ENCODE assay signal across 24 mouse cellular contexts in genomic region chr14:19916315-19916714, GRCm38 (mm10).
DNase-seq lines count a peak whose midpoint lies in the region; ATAC-seq and TF ChIP-seq lines count a peak whose summit lies in the region.
"Had no signal": no experiment of that assay in that cellular context is flagged by ENCODE, and none has a peak within 500 bp of the region (broad histone marks: within the 10 kb centered on the region; RNA-seq: fewer than 3 reads in every experiment).

No protein-coding gene starts in this region.

- peak; percentile 11; the same call in 1 of the 2 replicates for TF ChIP-seq CTCF in midbrain, postnatal 0 days (IDR thresholded peaks at IDR 0.05)

- no peaks in the 10 kb centered on the region for H3K9me3 ChIP-seq in kidney, embryonic 15.5 days (replicated peaks)
- H3K9me3 ChIP-seq in midbrain, postnatal 0 days (ENCODE audit: low read length) = no peaks in the 10 kb centered on the region
- no peaks in the 10 kb centered on the region for H3K9me3 ChIP-seq in midbrain, embryonic 14.5 days (ENCODE audit: control insufficient read depth, low read length)
- H3K9me3 ChIP-seq in intestine, embryonic 16.5 days (ENCODE audit: control insufficient read depth, low read length) = no peaks in the 10 kb centered on the region
- H3K9me3 ChIP-seq: forebrain, embryonic 10.5 days; G1E; heart, embryonic 12.5 days; heart, embryonic 15.5 days; hindbrain, embryonic 15.5 days; intestine, embryonic 15.5 days had no signal

- H3K27me3 ChIP-seq in kidney, embryonic 15.5 days = no peaks in the 10 kb centered on the region
- H3K27me3 ChIP-seq in midbrain, postnatal 0 days (ENCODE audit: insufficient read depth, low read length) = no peaks in the 10 kb centered on the region
- H3K27me3 ChIP-seq in midbrain, embryonic 14.5 days (ENCODE audit: control insufficient read depth, insufficient read depth, low read length) = no peaks in the 10 kb centered on the region
- H3K27me3 ChIP-seq in intestine, embryonic 16.5 days (replicated peaks; ENCODE audit: control insufficient read depth, insufficient read depth, low read length) = no peaks in the 10 kb centered on the region
- H3K27me3 ChIP-seq: heart, embryonic 12.5 days; heart, embryonic 15.5 days; hindbrain, embryonic 15.5 days; intestine, embryonic 15.5 days had no signal

- WGBS in kidney, embryonic 15.5 days = 90% methylated on average over 2 of the region's 2 CpGs
- WGBS in midbrain, postnatal 0 days = 82% methylated on average over 2 of the region's 2 CpGs
- 96% methylated on average over 2 of the region's 2 CpGs for WGBS in midbrain, embryonic 14.5 days
- 81% methylated on average over 2 of the region's 2 CpGs for WGBS in intestine, embryonic 16.5 days

- DNase-seq in kidney, adult 9 months = no peak
- no peak for DNase-seq in midbrain, postnatal 0 days (ENCODE audit: low spot score)
- no peak for DNase-seq in midbrain, embryonic 14.5 days
- DNase-seq in Muller cell, postnatal 12 days (ENCODE audit: inconsistent ontology term) = peak; percentile 61
- no peak for DNase-seq in right cerebral cortex, postnatal 14 days
- DNase-seq: adrenal gland, adult 8-10 months; adrenal gland, postnatal 25 days; cerebellum, adult 11-12 months; cerebellum, adult 8-10 months; cerebellum, postnatal 14 days; gastrocnemius, postnatal 25 days; heart, adult 18-20 months; heart, postnatal 10 days; heart, postnatal 4 days had no signal

- no peak overlapping the region for H3K4me2 ChIP-seq in kidney, embryonic 15.5 days
- no peak overlapping the region for H3K4me2 ChIP-seq in midbrain, postnatal 0 days (ENCODE audit: low read depth, low read length, poor library complexity, severe bottlenecking)
- no peak overlapping the region for H3K4me2 ChIP-seq in midbrain, embryonic 14.5 days (ENCODE audit: low read length)
- no peak overlapping the region for H3K4me2 ChIP-seq in intestine, embryonic 16.5 days (ENCODE audit: low read depth, low read length)
- H3K4me2 ChIP-seq: heart, embryonic 12.5 days; heart, embryonic 15.5 days; hindbrain, embryonic 15.5 days; intestine, embryonic 15.5 days had no signal

- H3K4me1 ChIP-seq in kidney, embryonic 15.5 days = peaks cover 26% of the 10 kb centered on the region
- peaks cover 5% of the 10 kb centered on the region; the same call in 1 of the 2 replicates for H3K4me1 ChIP-seq in midbrain, postnatal 0 days (ENCODE audit: insufficient read depth, low read length)
- peaks cover 6% of the 10 kb centered on the region for H3K4me1 ChIP-seq in midbrain, embryonic 14.5 days (ENCODE audit: control insufficient read depth, insufficient read depth, low read length)
- no peaks in the 10 kb centered on the region for H3K4me1 ChIP-seq in intestine, embryonic 16.5 days (ENCODE audit: control insufficient read depth, insufficient read depth, low read length)
- H3K4me1 ChIP-seq: intestine, embryonic 15.5 days had no signal

- H3K9ac ChIP-seq in kidney, embryonic 15.5 days = no peak overlapping the region
- H3K9ac ChIP-seq in midbrain, postnatal 0 days (replicated peaks; ENCODE audit: low read length, poor library complexity, severe bottlenecking) = no peak overlapping the region
- H3K9ac ChIP-seq in midbrain, embryonic 14.5 days (replicated peaks; ENCODE audit: low read length) = no peak overlapping the region
- H3K9ac ChIP-seq in intestine, embryonic 16.5 days (ENCODE audit: low read depth, low read length) = no peak overlapping the region
- H3K9ac ChIP-seq: heart, embryonic 12.5 days; heart, embryonic 15.5 days; hindbrain, embryonic 15.5 days; intestine, embryonic 15.5 days had no signal

- H3K4me3 ChIP-seq in kidney, embryonic 15.5 days (replicated peaks) = no peak overlapping the region
- no peak overlapping the region for H3K4me3 ChIP-seq in midbrain, postnatal 0 days (ENCODE audit: low read depth, low read length)
- H3K4me3 ChIP-seq in midbrain, embryonic 14.5 days (replicated peaks; ENCODE audit: low read depth, low read length) = no peak overlapping the region
- H3K4me3 ChIP-seq in intestine, embryonic 16.5 days (ENCODE audit: low read length) = no peak overlapping the region
- H3K4me3 ChIP-seq: forebrain, embryonic 10.5 days; heart, embryonic 12.5 days; heart, embryonic 15.5 days; hindbrain, embryonic 15.5 days; intestine, embryonic 15.5 days had no signal

- 0 out of 2 replicates have a peak overlapping the region, but pooled peaks have one; percentile 5 for H3K27ac ChIP-seq in kidney, embryonic 15.5 days
- H3K27ac ChIP-seq in midbrain, postnatal 0 days (ENCODE audit: low read depth, low read length) = no peak overlapping the region
- H3K27ac ChIP-seq in midbrain, embryonic 14.5 days (replicated peaks; ENCODE audit: low read depth, low read length) = no peak overlapping the region
- H3K27ac ChIP-seq in intestine, embryonic 16.5 days (ENCODE audit: low read length) = no peak overlapping the region
- H3K27ac ChIP-seq: heart, embryonic 15.5 days; hindbrain, embryonic 15.5 days; intestine, embryonic 15.5 days had no signal

- H3K36me3 ChIP-seq in kidney, embryonic 15.5 days = no peaks in the 10 kb centered on the region
- H3K36me3 ChIP-seq in midbrain, postnatal 0 days (ENCODE audit: insufficient read depth, low read length) = no peaks in the 10 kb centered on the region
- H3K36me3 ChIP-seq in midbrain, embryonic 14.5 days (ENCODE audit: control insufficient read depth, insufficient read depth, low read length) = peaks cover 9% of the 10 kb centered on the region; the same call in 1 of the 2 replicates
- H3K36me3 ChIP-seq in intestine, embryonic 16.5 days (ENCODE audit: control insufficient read depth, insufficient read depth, low read length) = no peaks in the 10 kb centered on the region
- H3K36me3 ChIP-seq: heart, embryonic 12.5 days; heart, embryonic 15.5 days; hindbrain, embryonic 15.5 days; intestine, embryonic 15.5 days had no signal

- no peak for ATAC-seq in kidney, embryonic 15.5 days (replicated peaks; ENCODE audit: low FRiP score)
- ATAC-seq in midbrain, postnatal 0 days (ENCODE audit: low FRiP score) = no peak
- ATAC-seq in midbrain, embryonic 14.5 days (ENCODE audit: low FRiP score, low TSS enrichment) = no peak
- ATAC-seq in intestine, embryonic 16.5 days = no peak
- ATAC-seq: activated CD4-positive, CD25-positive, alpha-beta regulatory T cell, adult 4 months; forebrain, embryonic 14.5 days; intestine, embryonic 15.5 days had no signal
